Mouse (Mus musculus) MEL-GATA-1-ER (cell line): ENCODE results near the gene Drc3.

Experiments used
- DNase-seq: peaks from one replicate; pipeline ENCODE4 v3.0.0-alpha.2; 2012; ENCODE audit warnings: low read depth; ENCODE audit errors: extremely low read depth

The Drc3 gene

DNA sequence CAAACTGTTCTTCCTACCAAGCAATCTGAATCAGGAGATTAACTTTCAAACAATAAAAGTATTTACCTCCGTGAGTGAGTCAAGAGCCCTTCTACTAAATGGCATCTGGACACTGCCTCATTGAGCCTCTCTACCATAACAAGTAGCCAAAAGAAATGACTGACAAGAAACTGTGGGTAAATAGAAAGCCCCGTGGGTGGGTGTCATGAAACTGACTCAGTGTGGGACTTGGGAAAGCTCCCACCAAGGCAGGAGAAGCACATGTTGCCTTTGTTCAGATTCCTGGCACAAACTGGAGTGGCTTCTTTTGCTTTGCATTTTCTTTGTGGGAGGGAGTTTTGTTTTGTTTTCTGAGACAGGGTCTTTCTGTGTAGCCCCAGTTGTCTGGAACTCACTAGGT lies 17.4 kb upstream of the Drc3 start:
- no peak for DNase-seq

DNA sequence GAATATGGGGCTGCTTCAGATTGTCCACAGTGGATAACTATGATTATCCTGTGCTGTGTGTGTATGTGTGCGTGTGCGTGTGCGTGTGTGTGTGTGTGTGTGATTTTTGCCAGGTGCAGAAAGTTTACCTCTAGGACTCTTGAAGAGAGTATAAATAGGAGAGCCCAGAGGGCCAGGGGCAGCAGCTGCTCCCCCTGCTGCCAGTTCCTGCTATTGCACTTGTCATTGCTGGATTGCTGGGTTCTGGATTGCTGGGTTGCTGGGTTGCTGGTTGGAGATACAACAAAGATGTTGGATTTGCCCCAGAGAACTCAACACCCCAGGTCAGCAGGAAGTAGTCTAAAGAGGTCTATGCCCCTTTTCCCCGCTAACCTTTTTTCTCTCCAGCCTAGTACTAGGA lies 14.8 kb upstream of the Drc3 start:
- no peak for DNase-seq

DNA sequence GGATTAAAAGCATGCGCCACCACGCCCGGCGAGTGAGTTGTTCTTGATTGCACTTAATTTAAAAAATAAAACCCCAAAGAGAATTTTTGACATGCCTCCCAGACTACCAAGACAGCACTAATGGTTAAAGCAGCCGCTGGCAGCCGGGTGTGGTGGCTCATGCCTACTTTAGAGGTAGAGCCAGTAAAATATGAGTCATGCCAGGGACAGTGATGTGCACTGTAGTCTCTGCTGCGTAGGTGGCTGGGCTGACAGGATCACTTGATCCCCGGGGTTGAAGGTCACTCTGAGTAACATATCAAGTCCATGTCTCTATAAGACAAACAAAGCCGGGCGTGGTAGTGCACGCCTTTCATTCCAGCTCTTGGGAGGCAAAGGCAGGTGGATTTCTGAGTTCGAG lies 13.8 kb upstream of the Drc3 start:
- no peak for DNase-seq

DNA sequence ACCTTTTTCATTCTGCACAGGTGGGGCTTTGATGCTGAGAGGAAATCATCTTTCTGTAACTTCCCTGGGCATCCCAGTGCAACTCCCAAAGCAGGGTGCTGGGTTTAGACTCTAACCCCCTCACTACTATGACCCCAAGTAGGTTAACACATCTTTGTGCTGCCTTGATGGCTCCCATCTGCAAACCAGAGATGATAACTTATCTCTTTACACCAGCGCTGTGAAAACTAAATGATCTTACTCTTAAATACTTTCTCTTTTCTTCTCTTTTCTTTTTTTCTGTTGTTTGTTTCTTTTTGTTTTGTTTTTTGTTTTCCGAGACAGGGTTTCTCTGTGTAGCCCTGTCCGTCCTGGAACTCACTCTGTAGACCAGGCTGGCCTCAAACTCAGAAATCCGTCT lies 7.3 kb upstream of the Drc3 start:
- no peak for DNase-seq

DNA sequence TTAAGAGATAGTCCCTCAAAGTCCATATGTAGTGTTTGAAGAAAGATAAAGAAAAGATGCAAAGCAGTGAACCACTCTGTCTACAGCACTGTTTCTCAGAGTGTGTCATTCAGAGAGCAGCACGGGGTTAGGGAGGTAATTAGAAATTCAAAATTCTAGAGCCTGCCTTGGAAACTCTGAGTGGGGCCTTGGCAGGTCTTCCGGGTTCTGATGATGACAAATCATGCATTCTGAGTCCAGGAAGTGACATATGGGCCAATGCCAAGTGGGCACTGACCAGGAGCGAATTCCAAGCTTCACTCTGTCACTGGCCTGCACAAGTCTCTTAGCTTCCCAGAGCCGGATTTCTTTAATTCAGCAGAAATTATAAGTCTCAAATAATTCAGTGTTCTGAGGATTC lies 6.6 kb upstream of the Drc3 start:
- no peak for DNase-seq

DNA sequence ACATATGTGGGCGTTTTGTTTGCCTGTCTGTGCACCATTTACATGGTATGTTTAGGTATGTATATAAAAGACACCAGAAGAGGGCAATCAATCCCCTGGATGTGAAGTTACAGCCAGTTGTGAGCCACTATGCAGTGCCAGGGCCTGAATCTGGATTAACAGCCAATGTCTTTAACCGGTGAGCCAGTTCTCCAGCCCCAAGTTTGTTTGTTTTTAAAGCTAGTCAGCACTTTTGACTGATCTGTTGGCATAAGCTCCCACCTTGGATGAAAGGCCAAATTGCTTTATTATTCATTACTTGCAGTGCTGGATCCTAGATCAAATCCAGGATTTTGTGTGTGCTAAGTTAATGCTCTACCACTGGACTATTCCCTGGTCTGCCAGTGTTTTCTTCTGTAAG lies 1.7 kb upstream of the Drc3 start:
- peak; percentile 13 for DNase-seq

DNA sequence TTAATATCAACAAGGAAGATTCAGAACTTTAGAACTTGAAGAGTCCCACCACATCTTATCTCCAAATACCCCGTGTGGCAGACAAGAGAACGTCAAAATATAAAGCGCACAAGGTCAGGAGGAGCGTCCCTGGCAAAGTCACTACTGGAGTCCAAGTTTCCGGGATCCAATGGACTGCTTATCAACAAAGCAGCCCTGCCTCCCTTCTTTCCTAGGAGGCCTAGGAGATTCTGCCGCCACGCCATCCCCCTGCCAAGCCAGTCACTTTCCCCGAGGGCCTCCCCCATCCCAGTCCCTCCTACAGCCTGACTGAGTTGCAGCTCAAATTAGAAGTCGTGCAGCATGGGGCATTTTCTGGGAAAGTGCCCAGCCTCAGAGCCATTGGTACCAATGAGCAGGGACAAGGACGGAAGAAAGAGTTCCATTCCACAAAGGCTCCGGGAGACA lies 1.2 kb upstream of the Drc3 start:
- peak; percentile 14 for DNase-seq

DNA sequence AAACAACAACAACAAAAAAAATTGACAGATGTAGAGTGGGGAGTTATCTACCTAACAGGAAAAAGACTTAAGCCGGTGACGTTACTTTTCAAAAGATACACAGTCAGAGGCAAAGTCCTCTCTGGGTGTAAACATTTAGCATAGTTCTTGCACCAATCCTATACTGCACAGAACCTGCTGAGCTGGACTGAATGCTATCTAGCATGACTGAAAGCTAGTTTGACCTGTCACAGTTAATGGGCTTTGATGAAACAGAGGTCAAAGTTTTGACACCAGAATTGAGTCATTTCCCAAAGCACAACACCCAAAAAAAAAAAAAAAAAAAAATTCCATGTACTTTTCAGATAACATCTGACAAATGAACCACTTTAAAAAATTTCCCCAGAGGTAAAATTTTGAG lies 2.8 kb downstream of the Drc3 start:
- no peak for DNase-seq

DNA sequence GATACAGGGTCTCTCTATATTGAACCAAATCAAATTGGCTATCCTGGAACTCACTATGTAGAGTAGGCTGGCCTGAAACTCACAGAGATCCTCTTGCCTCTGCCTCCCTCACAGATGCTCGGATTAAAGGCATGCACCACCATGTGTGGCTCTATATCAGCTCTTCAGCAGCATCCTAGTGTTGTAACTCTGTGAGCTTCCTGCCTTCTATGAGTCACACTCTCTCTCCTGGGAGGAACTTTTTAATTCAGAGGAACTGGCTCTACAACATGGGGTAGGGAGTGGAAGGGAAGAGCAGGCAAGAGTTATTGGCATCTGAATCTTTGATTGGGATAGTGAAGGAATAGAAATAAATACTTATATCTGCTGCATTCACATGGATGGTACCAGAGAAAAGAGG lies 4.0 kb downstream of the Drc3 start:
- no peak for DNase-seq

DNA sequence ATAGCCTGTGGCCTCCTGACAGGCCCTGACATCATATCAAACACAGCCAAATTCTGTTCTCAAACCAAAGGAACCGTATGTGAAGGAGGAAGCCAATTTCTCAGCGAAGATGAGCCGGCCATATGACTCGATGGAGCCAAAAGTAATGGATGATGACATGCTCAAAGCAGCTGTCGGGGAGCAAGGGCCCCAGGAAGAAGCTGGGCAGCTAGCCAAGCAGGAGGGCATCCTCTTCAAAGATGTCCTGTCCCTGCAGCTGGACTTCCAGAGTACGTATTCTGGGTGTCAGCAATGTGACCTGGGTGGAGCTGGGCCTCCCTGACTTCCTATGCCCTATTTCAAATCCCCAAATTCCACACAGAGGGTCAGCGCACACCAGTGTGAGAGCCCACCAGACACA lies 5.4 kb downstream of the Drc3 start:
- DNase-seq, result no peak

DNA sequence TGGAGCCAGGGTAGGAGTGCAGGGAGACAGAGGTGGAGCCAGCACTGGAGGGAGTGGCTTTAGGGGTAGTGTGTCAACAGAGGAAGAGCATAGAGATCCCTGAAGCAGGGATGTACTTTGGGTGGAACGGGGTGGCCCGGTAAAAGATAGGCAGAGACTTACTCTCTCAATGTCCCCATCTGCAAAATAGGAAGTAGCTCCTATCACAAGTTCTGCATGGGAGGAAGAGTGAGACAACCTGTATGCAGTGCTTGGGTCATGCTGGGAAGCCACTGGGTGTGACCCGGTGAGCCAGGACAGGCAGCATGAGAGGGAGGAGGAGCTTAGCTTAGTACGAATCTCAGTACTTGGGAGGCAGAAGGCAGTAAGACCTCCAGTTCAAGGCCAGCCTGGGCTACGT lies 6.0 kb downstream of the Drc3 start:
- DNase-seq, result peak; percentile 74

DNA sequence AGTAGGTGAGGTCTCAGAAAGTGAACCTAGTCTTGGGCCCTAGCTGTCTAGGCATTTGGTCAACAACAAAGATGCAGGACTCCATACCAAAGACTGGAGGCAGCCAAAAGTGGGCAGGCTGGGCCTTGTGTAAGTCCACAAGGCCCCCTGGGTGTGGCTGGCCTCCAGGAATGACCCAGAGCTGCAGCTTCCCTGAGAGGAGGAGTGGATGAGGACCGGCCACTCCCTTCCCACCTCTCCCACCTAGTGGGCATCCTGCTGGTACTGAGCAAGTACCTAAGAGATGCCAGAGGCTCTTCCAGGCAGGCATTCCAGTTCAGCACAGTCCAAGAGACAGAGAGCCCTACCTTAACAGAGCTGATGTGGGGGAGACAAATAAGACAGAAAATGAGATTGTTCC lies 6.8 kb downstream of the Drc3 start:
- no peak for DNase-seq

DNA sequence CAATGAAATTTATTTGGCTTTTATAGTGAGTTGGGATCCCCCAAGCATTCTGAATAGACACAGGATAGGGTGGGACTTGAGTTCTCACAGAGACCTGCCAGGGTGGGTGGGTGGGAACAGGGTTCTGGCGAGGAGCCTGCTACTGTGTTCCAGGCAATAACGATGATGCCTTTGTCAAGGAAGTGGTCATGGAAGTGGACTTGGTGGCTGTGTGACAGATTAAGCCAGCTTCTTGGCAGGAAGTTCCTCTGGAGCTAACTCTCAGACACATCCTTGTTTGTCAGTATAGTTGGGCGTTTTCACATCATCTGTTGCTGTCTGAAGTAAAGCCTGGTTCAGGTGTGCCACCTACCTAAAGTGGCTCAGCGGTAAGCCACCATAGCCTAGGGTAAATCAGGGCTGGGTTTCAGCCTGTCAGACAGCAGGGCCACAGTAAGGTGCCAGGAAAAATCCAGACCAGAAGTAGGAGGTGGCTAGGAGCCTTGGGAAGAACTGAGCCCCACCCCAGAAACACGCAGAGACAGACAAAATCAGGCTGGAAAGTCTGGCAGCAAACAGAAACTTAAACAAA lies 7.6 kb downstream of the Drc3 start:
- no peak for DNase-seq

DNA sequence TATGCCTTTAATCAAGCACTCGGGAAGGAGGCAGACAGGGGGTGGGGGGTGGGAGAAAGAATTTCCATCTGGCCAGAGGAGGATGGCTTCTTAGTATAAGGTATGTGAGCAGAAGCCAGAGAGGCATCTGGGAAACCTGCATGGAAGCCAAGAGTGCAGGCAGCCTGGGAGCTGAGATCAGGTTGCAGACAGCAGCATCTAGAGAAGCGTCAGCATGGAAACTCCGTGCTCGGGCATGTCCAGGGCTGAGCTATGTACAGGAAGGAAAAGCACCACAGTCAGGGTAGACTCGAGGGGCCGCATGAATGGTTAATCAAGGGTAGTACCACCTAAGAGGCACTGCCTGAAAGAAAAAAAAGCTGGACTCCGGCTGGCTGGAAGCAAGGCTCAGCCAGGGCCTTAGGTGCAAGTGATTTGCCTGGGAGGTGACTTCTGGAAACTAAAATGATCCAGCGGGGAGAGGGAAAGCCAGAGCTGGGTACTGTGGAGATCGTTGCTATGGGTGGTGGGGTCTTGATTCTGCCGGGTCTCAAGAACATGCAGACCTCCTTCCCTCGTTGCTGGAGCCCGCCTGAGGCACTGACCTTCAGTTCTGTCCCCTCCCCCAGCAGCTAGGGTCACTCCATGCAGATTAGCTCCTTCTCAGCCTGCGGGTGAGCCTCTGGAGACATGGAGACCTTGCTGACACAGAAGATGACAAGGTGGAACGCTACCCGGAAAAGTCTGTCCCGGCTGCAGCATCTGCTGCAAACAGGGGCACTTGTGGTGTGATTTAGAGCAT lies 13.3 kb downstream of the Drc3 start:
- DNase-seq, result no peak

DNA sequence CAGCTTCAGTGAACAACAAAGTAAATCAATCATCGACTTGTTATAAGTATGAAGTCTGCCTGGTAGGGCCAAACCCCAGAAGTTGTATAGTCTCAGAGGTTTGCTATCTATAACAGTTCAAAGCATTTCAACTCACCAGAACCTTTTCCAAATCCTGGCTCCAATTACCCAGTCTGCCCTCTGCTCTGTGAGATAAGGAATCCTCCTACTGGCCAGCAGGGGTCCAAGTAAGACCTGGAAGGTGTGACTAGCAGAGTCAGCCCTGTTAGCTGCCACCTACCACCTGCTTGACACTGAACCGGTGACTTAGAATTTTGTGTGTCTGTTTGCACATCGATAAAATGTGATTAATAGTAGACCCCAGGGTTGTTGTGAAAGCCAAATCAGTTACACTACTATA lies 14.1 kb downstream of the Drc3 start:
- no peak for DNase-seq

DNA sequence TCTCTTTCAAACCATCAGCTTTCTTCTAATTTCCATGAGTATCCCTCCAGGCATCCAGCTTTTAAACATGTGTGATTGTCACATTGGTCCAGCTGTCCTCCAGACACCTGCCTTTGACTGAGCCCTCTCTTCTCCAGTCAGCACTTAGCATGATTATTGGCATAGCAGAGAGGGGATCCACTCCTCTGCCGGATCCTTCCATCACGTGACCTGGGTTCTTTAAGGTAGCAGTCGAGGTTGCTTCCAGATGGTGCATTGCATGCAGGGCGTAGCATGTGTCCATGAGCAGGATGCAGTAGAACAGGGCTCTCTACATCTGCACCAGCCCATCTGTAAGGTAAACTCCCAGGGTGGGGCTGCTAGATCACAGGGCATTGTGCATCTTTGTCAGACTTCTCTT lies 15.8 kb downstream of the Drc3 start:
- DNase-seq, result no peak

DNA sequence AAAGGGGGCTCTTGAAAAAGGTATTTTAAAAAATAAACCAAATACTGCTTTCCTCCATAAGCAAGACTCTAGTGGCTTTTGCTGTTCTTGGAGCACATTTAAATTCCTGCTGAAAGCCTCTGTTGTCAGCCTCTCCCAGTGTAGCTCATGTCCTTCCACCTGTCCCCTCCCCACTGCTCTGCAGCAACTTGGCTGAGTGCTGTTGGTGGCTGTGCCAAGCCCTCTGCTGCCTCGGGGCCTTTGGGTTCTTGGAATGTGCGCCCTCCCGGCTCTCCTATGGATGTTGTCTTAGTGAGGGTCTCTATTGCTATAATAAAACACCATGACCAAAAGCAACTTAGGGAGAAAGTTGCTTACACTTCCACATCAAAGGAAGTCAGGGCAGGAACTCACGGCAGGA lies 16.3 kb downstream of the Drc3 start:
- DNase-seq, result no peak

DNA sequence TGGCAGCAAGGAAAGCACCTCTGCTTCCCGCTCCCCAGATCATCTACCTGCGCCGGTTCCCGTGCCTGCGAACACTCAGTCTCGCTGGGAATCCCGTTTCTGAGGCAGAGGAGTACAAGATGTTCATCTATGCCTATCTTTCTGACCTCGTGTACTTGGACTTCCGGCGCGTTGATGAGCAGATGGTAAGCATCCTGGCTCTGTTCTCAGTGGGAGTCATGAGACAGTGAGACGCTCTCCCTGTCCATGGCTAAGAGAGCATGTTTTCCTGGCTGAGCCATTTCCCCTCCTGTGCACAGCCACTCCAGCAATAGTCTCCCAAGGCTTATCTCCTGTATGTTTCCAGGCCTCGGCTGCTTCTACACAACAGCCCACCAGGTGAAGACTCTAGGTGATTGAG lies 17.3 kb downstream of the Drc3 start:
- no peak for DNase-seq

DNA sequence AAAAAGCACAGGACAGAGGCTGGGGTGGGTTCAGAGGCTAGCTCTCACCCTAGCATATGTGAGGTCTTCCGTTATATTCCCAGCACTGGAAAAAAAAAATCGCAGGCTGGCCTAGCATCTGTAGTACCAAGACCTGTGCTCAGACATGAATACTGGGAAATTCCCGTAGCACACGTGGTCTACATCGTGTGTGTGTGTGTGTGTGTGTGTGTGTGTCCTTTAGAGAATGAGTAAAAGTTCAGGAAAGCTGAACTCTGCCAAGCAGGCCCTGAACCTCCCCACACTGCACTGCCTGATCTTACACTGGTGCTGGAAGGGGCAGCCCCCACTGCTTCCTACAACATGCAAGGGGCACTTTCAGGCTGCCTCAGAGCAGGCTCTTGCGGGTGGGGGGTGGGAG lies 21.4 kb downstream of the Drc3 start:
- DNase-seq, result no peak

DNA sequence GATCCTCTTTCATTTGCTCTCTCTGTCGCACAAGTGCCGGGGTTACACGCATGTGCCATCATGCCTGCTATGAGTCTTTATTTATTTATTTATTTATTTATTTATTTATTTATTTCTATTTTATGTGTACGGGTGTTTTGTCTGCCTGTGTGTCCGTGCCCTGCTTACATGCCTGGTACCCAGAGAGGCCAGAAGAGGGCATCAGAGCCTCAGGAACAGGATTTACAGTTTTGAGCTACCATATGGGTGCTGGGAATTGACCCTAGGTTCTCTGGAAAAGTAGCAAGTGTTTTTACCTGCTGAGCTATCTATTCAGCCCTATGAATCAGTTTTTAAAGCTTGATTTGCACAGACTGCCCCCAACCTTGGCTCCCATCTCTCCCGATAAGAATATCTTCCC lies 30.4 kb downstream of the Drc3 start:
- no peak for DNase-seq

DNA sequence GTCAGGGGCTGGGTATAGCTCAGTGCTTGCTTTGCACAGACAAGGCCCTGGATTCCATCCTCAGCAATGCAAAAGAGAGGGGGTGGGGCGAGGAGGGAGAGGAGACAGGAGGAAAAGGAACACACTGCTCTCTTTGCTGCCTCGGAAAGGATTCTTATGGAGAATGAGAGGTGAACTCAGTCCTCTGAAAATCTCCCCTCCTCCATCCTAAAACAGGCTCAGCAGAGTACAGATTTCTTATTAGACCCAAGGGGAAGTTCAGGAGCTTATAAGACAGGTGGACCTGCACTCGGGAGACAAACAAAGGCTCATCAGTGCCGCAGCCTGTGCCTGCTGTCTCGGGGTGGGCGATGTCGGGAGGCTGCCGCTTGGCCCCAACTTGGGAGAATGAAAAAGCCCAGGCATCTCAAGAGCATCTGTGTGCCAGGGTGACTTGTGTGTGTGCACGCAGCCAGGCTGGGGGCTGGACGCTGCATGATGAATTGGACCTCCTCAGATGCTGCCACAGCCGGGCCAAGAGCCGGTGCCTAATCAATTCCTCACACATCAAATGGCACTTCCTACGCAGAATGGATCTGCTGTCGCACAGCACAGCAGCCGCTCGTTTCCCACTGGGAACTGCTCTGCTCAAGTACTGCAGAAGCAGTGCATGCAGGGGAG lies 31.8 kb downstream of the Drc3 start:
- no peak for DNase-seq

DNA sequence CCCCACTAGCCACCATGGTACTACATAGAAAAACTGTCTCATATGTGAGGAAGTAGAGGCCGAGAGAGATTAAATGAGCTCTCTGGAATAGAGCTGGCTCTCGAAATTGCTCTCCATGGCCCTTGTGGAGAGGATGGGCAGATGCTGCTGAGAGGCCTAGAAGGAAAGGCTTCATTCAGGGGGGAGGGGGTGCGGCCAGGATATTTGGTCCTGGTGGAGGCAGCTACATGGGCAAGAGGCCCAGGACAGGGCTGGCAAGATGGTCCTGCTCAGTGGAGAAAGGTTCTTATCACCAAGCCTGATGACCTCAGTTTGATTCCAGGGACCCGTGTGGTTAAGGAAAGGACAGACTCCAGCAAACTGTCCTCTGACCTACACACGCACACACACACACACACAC lies 32.8 kb downstream of the Drc3 start:
- DNase-seq, result no peak

DNA sequence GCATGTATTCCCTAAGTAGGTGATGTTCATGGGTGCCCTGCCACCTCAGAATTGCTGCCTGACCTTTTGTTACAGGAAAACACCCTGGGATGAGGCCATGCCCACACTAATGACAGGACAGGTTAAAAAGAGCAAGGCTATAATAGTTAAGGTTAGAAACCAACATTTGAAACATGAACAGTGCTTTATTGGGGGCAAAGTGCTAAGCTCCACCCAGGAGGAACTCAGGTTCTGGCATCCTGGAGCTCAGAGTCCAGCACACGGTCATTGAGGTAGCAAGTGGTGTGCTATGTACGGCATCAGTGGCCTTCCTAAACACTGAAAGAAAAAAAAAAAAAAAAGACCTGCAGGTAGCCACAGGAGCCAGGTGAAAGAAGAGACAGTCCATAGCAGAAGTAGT lies 34.8 kb downstream of the Drc3 start:
- no peak for DNase-seq
